Mouse (Mus musculus): ENCODE results near the gene Nipal3. TPM values are rescaled to one million over a fixed set of nuclear protein-coding genes. Genes with fewer than 3 reads are reported as not detected.

Nipal3 gene
- polyA plus RNA-seq, 1 experiment = 50.7 TPM

DNA sequence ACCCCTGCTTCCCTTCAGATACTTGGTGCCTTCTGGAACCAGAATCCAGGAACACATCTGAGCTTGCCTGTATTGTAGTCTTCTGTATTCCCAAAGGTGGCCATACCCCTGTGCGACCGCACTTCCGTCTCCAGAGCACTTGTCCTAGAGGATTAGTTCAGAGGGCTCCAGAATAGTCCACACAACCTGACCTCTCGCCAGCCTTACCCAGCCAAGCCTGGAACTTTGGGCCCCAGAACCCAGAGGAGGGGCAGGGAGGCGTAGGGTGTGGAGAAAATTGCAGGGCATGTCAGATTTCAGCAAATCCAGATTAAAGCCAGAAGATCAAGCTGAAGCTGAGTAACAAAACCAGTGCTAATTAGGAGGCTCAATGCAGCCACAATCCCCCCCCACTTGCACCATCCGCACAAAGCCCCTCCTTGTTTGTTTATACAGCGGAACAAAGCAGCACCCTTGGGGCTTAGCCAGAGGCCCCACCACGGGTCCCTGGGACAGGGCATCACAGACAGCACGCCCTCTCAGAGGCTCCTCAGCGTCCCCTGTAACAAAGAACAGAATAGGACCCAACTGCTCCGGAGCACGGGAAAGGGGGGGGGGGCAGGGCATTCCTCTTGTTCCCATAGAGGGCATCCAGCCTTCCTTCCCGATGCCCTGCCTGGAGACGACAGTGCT is 31.3 kb upstream of the Nipal3 start:
- no peak for TF ChIP-seq FLI1 (IDR thresholded peaks at IDR 0.05; ENCODE audit: low read length)
- no peak for TF ChIP-seq GATA1 (IDR thresholded peaks at IDR 0.05; ENCODE audit: borderline replicate concordance, low read length)
- peaks cover 53% of the 10 kb centered on the region for H3K27me3 ChIP-seq (replicated peaks)
- H3K4me1 ChIP-seq = 0 out of 2 replicates have a peak, but pooled peaks cover 3% of the 10 kb centered on the region
- H3K36me3 ChIP-seq (replicated peaks; ENCODE audit: low read length) = no peaks in the 10 kb centered on the region
- H3K9me3 ChIP-seq = peaks cover 16% of the 10 kb centered on the region
- H3K4me3 ChIP-seq (replicated peaks) = no peak overlapping the region

GRCm38 (mm10) chr4:135525057-135525456 is 30.2 kb upstream of the Nipal3 start:
- Histone ChIP-seq H3K4me3 (replicated peaks) (no peak overlapping the region), H3K4me1 (0 out of 2 replicates have a peak, but pooled peaks cover 3% of the 10 kb centered on the region), H3K9me3 (peaks cover 5% of the 10 kb centered on the region), H3K27me3 (replicated peaks) (peaks cover 51% of the 10 kb centered on the region), H3K36me3 (replicated peaks; ENCODE audit: low read length) (no peaks in the 10 kb centered on the region)
- TF ChIP-seq GATA1 (IDR thresholded peaks at IDR 0.05; ENCODE audit: borderline replicate concordance, low read length) (no peak), FLI1 (IDR thresholded peaks at IDR 0.05; ENCODE audit: low read length) (no peak)

- TF ChIP-seq FLI1 (IDR thresholded peaks at IDR 0.05; ENCODE audit: low read length) (no peak), GATA1 (IDR thresholded peaks at IDR 0.05; ENCODE audit: borderline replicate concordance, low read length) (no peak)
- Histone ChIP-seq H3K4me3 (replicated peaks) (no peak overlapping the region), H3K36me3 (replicated peaks; ENCODE audit: low read length) (no peaks in the 10 kb centered on the region), H3K27me3 (replicated peaks) (peaks cover 44% of the 10 kb centered on the region), H3K4me1 (0 out of 2 replicates have a peak, but pooled peaks cover 3% of the 10 kb centered on the region), H3K9me3 (no peaks in the 10 kb centered on the region)
Observed at GRCm38 (mm10) chr4:135523939-135524338, 29.1 kb upstream of the Nipal3 start.

GRCm38 (mm10) chr4:135520421-135520820 is 25.6 kb upstream of the Nipal3 start:
- no peak overlapping the region for H3K4me3 ChIP-seq (replicated peaks)
- H3K9me3 ChIP-seq = no peaks in the 10 kb centered on the region
- TF ChIP-seq FLI1 (IDR thresholded peaks at IDR 0.05; ENCODE audit: low read length) (no peak), GATA1 (IDR thresholded peaks at IDR 0.05; ENCODE audit: borderline replicate concordance, low read length) (no peak)
- H3K36me3 ChIP-seq (replicated peaks; ENCODE audit: low read length) = no peaks in the 10 kb centered on the region
- H3K4me1 ChIP-seq = peaks cover 11% of the 10 kb centered on the region; the same call in 1 of the 2 replicates
- H3K27me3 ChIP-seq (replicated peaks) = peaks cover 38% of the 10 kb centered on the region

GRCm38 (mm10) chr4:135518135-135518534 is 23.3 kb upstream of the Nipal3 start:
- peaks cover 30% of the 10 kb centered on the region for H3K4me1 ChIP-seq

GRCm38 (mm10) chr4:135516351-135517316 is 21.8 kb upstream of the Nipal3 start:
- Histone ChIP-seq H3K9me3 (no peaks in the 10 kb centered on the region), H3K27me3 (replicated peaks) (peaks cover 34% of the 10 kb centered on the region), H3K36me3 (replicated peaks; ENCODE audit: low read length) (no peaks in the 10 kb centered on the region), H3K4me1 (peaks cover 33% of the 10 kb centered on the region), H3K4me3 (replicated peaks) (no peak overlapping the region)
- TF ChIP-seq FLI1 (IDR thresholded peaks at IDR 0.05; ENCODE audit: low read length) (no peak), GATA1 (IDR thresholded peaks at IDR 0.05; ENCODE audit: borderline replicate concordance, low read length) (no peak)

More at GRCm38 (mm10) chr4:135518135-135518534, 23.3 kb upstream of the Nipal3 start:
- Histone ChIP-seq H3K27me3 (replicated peaks) (peaks cover 36% of the 10 kb centered on the region), H3K4me3 (replicated peaks) (no peak overlapping the region), H3K9me3 (no peaks in the 10 kb centered on the region), H3K36me3 (replicated peaks; ENCODE audit: low read length) (no peaks in the 10 kb centered on the region)
- no peak for TF ChIP-seq FLI1 (IDR thresholded peaks at IDR 0.05; ENCODE audit: low read length)
- no peak for TF ChIP-seq GATA1 (IDR thresholded peaks at IDR 0.05; ENCODE audit: borderline replicate concordance, low read length)

DNA sequence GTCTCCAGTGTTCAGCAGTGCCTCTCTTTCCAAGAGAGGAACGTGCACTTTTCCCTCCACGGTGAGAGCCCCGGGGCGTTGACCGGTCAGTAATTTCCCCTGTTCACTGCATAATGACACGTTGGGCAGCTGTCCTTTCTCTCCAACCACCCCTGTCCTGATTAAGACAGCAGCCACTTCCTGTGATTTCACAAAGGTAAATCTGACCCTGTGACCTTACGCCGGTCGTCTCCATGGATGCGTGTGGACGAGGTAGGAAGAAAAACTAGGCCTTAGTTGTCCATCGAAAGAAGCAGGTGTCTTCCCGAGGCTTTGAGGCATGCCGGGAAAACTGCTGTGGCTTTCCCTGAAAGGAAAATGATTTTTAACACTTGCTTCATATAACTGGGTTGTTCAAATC is 20.1 kb upstream of the Nipal3 start:
- Histone ChIP-seq H3K36me3 (replicated peaks; ENCODE audit: low read length) (peaks cover 2% of the 10 kb centered on the region), H3K9me3 (no peaks in the 10 kb centered on the region), H3K4me1 (peaks cover 50% of the 10 kb centered on the region), H3K27me3 (replicated peaks) (peaks cover 34% of the 10 kb centered on the region), H3K4me3 (replicated peaks) (no peak overlapping the region)
- TF ChIP-seq GATA1 (IDR thresholded peaks at IDR 0.05; ENCODE audit: borderline replicate concordance, low read length) (no peak), FLI1 (IDR thresholded peaks at IDR 0.05; ENCODE audit: low read length) (no peak)

GRCm38 (mm10) chr4:135513865-135514264 is 19.0 kb upstream of the Nipal3 start:
- Histone ChIP-seq H3K9me3 (no peaks in the 10 kb centered on the region), H3K4me1 (peaks cover 56% of the 10 kb centered on the region), H3K4me3 (replicated peaks) (no peak overlapping the region), H3K36me3 (replicated peaks; ENCODE audit: low read length) (peaks cover 8% of the 10 kb centered on the region), H3K27me3 (replicated peaks) (peaks cover 33% of the 10 kb centered on the region)
- no peak for TF ChIP-seq FLI1 (IDR thresholded peaks at IDR 0.05; ENCODE audit: low read length)
- TF ChIP-seq GATA1 (IDR thresholded peaks at IDR 0.05; ENCODE audit: borderline replicate concordance, low read length) = no peak

GRCm38 (mm10) chr4:135509515-135509914 is 14.7 kb upstream of the Nipal3 start:
- no peaks in the 10 kb centered on the region for H3K9me3 ChIP-seq
- peaks cover 16% of the 10 kb centered on the region for H3K27me3 ChIP-seq (replicated peaks)
- H3K4me3 ChIP-seq (replicated peaks) = no peak overlapping the region
- peaks cover 78% of the 10 kb centered on the region for H3K4me1 ChIP-seq
- TF ChIP-seq FLI1 (IDR thresholded peaks at IDR 0.05; ENCODE audit: low read length) (no peak), GATA1 (IDR thresholded peaks at IDR 0.05; ENCODE audit: borderline replicate concordance, low read length) (no peak)
- H3K36me3 ChIP-seq (replicated peaks; ENCODE audit: low read length) = peaks cover 8% of the 10 kb centered on the region
